Mouse (Mus musculus) cerebellum, postnatal 25 days (tissue): ENCODE data around the gene Kcnip1.

ENCODE experiments used
- DNase-seq, 2 experiments: peaks; one replicate each; pipeline ENCODE4 v3.0.0; 2021; ENCODE audit warnings: mixed read lengths in 2 of 2

The Kcnip1 gene

GRCm38 (mm10) chr11:33824739-33825138 lies 168.2 kb downstream of the Kcnip1 start:
- no peak for DNase-seq

GRCm38 (mm10) chr11:33821331-33821730 lies 171.6 kb downstream of the Kcnip1 start:
- peak in 1 of 2 experiments; percentile 32 for DNase-seq

- peak; percentile 89 to 90 for DNase-seq
These were observed 172.1 kb downstream of the Kcnip1 start for GRCm38 (mm10) chr11:33820876-33821275.

GRCm38 (mm10) chr11:33818861-33819503 lies 174.0 kb downstream of the Kcnip1 start:
- DNase-seq = no peak

- DNase-seq = no peak
These were observed 176.9 kb downstream of the Kcnip1 start for GRCm38 (mm10) chr11:33816020-33816419.

GRCm38 (mm10) chr11:33810105-33810504 lies 182.8 kb downstream of the Kcnip1 start:
- DNase-seq = no peak

- DNase-seq = no peak
These were observed 189.9 kb downstream of the Kcnip1 start for GRCm38 (mm10) chr11:33803093-33803492.

- DNase-seq = no peak
These were observed 192.4 kb downstream of the Kcnip1 start for GRCm38 (mm10) chr11:33800436-33801088.

GRCm38 (mm10) chr11:33799933-33800332 lies 193.0 kb downstream of the Kcnip1 start:
- DNase-seq = peak; percentile 27 to 46

- DNase-seq = no peak
These were observed 194.8 kb downstream of the Kcnip1 start for GRCm38 (mm10) chr11:33798094-33798648.

GRCm38 (mm10) chr11:33787362-33787761 lies 205.6 kb downstream of the Kcnip1 start:
- DNase-seq = no peak

- DNase-seq = no peak
These were observed 206.4 kb downstream of the Kcnip1 start for GRCm38 (mm10) chr11:33786572-33786971.

- DNase-seq = peak; percentile 82 to 83
These were observed 211.4 kb downstream of the Kcnip1 start for GRCm38 (mm10) chr11:33781561-33781971.

- DNase-seq = no peak
These were observed 212.7 kb downstream of the Kcnip1 start for GRCm38 (mm10) chr11:33780263-33780662.

- DNase-seq = peak; percentile 53 to 64
These were observed 220.3 kb downstream of the Kcnip1 start for GRCm38 (mm10) chr11:33772615-33773141.

- no peak for DNase-seq
These were observed 220.9 kb downstream of the Kcnip1 start for GRCm38 (mm10) chr11:33772043-33772442.

GRCm38 (mm10) chr11:33766976-33767938 lies 225.7 kb downstream of the Kcnip1 start:
- DNase-seq = no peak

GRCm38 (mm10) chr11:33761201-33761755 lies 231.7 kb downstream of the Kcnip1 start:
- DNase-seq = no peak

GRCm38 (mm10) chr11:33756624-33757023 lies 236.3 kb downstream of the Kcnip1 start:
- DNase-seq = no peak

- no peak for DNase-seq
These were observed 240.5 kb downstream of the Kcnip1 start for GRCm38 (mm10) chr11:33752431-33752873.

- peak; percentile 37 to 42 for DNase-seq
These were observed 241.4 kb downstream of the Kcnip1 start for GRCm38 (mm10) chr11:33751503-33751902.

GRCm38 (mm10) chr11:33749979-33750378 lies 243.0 kb downstream of the Kcnip1 start:
- peak in 1 of 2 experiments; percentile 25 for DNase-seq
